Mouse (Mus musculus) NIH3T3 (cell line): Measurements from ENCODE around the gene Limch1.
A peak's percentile ranks its signal among the peaks of the same experiment; 100 is the strongest.

Experiments used
- DNase-seq: peaks from one replicate; pipeline ENCODE4 v3.0.0-alpha.2; 2012; ENCODE audit warnings: low read depth

Limch1 gene

GRCm38 (mm10) chr5:66933134-66933804 is 187.6 kb downstream of the Limch1 start:
- DNase-seq = no peak

GRCm38 (mm10) chr5:66934585-66934984 is 189.0 kb downstream of the Limch1 start:
- no peak for DNase-seq

GRCm38 (mm10) chr5:66937376-66937775 is 191.7 kb downstream of the Limch1 start:
- DNase-seq = no peak

GRCm38 (mm10) chr5:66941710-66942450 is 196.3 kb downstream of the Limch1 start:
- no peak for DNase-seq

GRCm38 (mm10) chr5:66942922-66943321 is 197.3 kb downstream of the Limch1 start:
- no peak for DNase-seq

- no peak for DNase-seq
These were observed 197.9 kb downstream of the Limch1 start for GRCm38 (mm10) chr5:66943521-66943920.

GRCm38 (mm10) chr5:66947958-66948357 is 202.3 kb downstream of the Limch1 start:
- DNase-seq = no peak

GRCm38 (mm10) chr5:66949098-66949692 is 203.6 kb downstream of the Limch1 start:
- no peak for DNase-seq

GRCm38 (mm10) chr5:66953375-66953774 is 207.7 kb downstream of the Limch1 start:
- DNase-seq = no peak

- no peak for DNase-seq
These were observed 208.5 kb downstream of the Limch1 start for GRCm38 (mm10) chr5:66953971-66954644.

GRCm38 (mm10) chr5:66955245-66955644 is 209.6 kb downstream of the Limch1 start:
- DNase-seq = no peak

- no peak for DNase-seq
These were observed 212.0 kb downstream of the Limch1 start for GRCm38 (mm10) chr5:66957656-66958055.

GRCm38 (mm10) chr5:66958118-66958517 is 212.5 kb downstream of the Limch1 start:
- DNase-seq = no peak

GRCm38 (mm10) chr5:66959968-66960367 is 214.3 kb downstream of the Limch1 start:
- DNase-seq = no peak

GRCm38 (mm10) chr5:66965442-66965841 is 219.8 kb downstream of the Limch1 start:
- DNase-seq = no peak

GRCm38 (mm10) chr5:66967147-66967546 is 221.5 kb downstream of the Limch1 start:
- no peak for DNase-seq

- no peak for DNase-seq
These were observed 222.0 kb downstream of the Limch1 start for GRCm38 (mm10) chr5:66967646-66968045.

GRCm38 (mm10) chr5:66968059-66968833 is 222.6 kb downstream of the Limch1 start:
- DNase-seq = peak; percentile 3

- DNase-seq = no peak
These were observed 223.5 kb downstream of the Limch1 start for GRCm38 (mm10) chr5:66968925-66969711.

- DNase-seq = no peak
These were observed 230.0 kb downstream of the Limch1 start for GRCm38 (mm10) chr5:66975621-66976020.
